Mouse (Mus musculus) limb, embryonic 15.5 days (tissue): ENCODE measurements at regions not wholly inside any gene's neighbourhood (a gene's known extent, or its start where the extent isn't known, plus 50 kb on each side); places are given as distances from the start of the nearest gene placed in this dataset.

Experiments used
- ATAC-seq: fragments of 200-750 bp; cut with Nextera tagmentation; 2 replicates; pipeline ENCODE4 v1.8.0; 2017; ENCODE audit warnings: low read depth, moderate TSS enrichment; ENCODE audit not compliant: insufficient number of reproducible peaks, low FRiP score, low TSS enrichment
- H3K27ac ChIP-seq: fragments of 300-500 bp; sonication (generic); 2 replicates; pipeline ENCODE4 v1.5.1; 2015; ENCODE audit warnings: moderate library complexity, mild to moderate bottlenecking, inconsistent platforms
- H3K27me3 ChIP-seq: fragments of 300-500 bp; sonication (generic); 2 replicates; pipeline ENCODE4 v1.6.1; 2015; ENCODE audit warnings: inconsistent platforms
- H3K36me3 ChIP-seq: fragments of 300-500 bp; sonication (generic); 2 replicates; pipeline ENCODE4 v1.6.1; 2015; ENCODE audit warnings: inconsistent platforms
- H3K4me1 ChIP-seq: fragments of 300-500 bp; sonication (generic); 2 replicates; pipeline ENCODE4 v1.6.1; 2015; ENCODE audit warnings: inconsistent platforms
- H3K4me2 ChIP-seq: fragments of 300-500 bp; sonication (generic); 2 replicates; pipeline ENCODE4 v1.6.1; 2015; ENCODE audit warnings: mild to moderate bottlenecking, inconsistent platforms
- H3K4me3 ChIP-seq: fragments of 300-500 bp; sonication (generic); 2 replicates; pipeline ENCODE4 v1.5.1; 2015; ENCODE audit warnings: mild to moderate bottlenecking, inconsistent platforms
- H3K9ac ChIP-seq: fragments of 300-500 bp; sonication (generic); 2 replicates; pipeline ENCODE4 v1.6.1; 2015; ENCODE audit warnings: inconsistent platforms
- H3K9me3 ChIP-seq: fragments of 300-500 bp; sonication (generic); 2 replicates; pipeline ENCODE4 v1.6.1; 2016; ENCODE audit warnings: inconsistent platforms
- WGBS: fragments of 180-500 bp; shearing (Covaris S2); methylation state at CpG from one replicate; pipeline ENCODE4 v1.1.7; 2015; 5-methylcytosine and 5-hydroxymethylcytosine counted together

- ATAC-seq, result no peak
- 58% methylated on average over 1 of the region's 1 CpGs for WGBS
- Histone ChIP-seq H3K9ac (no peak overlapping the region), H3K27ac (no peak overlapping the region), H3K27me3 (no peaks in the 10 kb centered on the region), H3K4me2 (no peak overlapping the region), H3K9me3 (no peaks in the 10 kb centered on the region), H3K36me3 (no peaks in the 10 kb centered on the region), H3K4me3 (no peak overlapping the region), H3K4me1 (no peaks in the 10 kb centered on the region)
Observed at GRCm38 (mm10) chr12:47263408-47263807, 444.7 kb upstream of the Nova1 start.

- Histone ChIP-seq H3K9me3 (no peaks in the 10 kb centered on the region), H3K27me3 (no peaks in the 10 kb centered on the region), H3K4me1 (no peaks in the 10 kb centered on the region), H3K4me3 (no peak overlapping the region), H3K27ac (no peak overlapping the region), H3K4me2 (no peak overlapping the region), H3K36me3 (no peaks in the 10 kb centered on the region), H3K9ac (no peak overlapping the region)
- no peak for ATAC-seq
Observed at GRCm38 (mm10) chr12:47252306-47252705, 433.6 kb upstream of the Nova1 start.

- no peaks in the 10 kb centered on the region for H3K27me3 ChIP-seq
- WGBS, result 45% methylated on average over 3 of the region's 3 CpGs
- 0 out of 2 replicates have a peak, but pooled peaks have one; percentile 65 for ATAC-seq
- H3K27ac ChIP-seq, result no peak overlapping the region
- no peaks in the 10 kb centered on the region for H3K9me3 ChIP-seq
- no peak overlapping the region for H3K9ac ChIP-seq
- no peak overlapping the region for H3K4me2 ChIP-seq
- H3K4me1 ChIP-seq, result no peaks in the 10 kb centered on the region
- no peaks in the 10 kb centered on the region for H3K36me3 ChIP-seq
- no peak overlapping the region for H3K4me3 ChIP-seq
Observed at GRCm38 (mm10) chr12:47243623-47244514, 425.1 kb upstream of the Nova1 start.

GRCm38 (mm10) chr12:47220016-47220415 lies 401.3 kb upstream of the Nova1 start:
- Histone ChIP-seq H3K27ac (no peak overlapping the region), H3K9ac (no peak overlapping the region), H3K4me2 (no peak overlapping the region), H3K4me3 (no peak overlapping the region), H3K9me3 (no peaks in the 10 kb centered on the region), H3K27me3 (no peaks in the 10 kb centered on the region), H3K4me1 (no peaks in the 10 kb centered on the region), H3K36me3 (no peaks in the 10 kb centered on the region)
- no peak for ATAC-seq
- WGBS, result 34% methylated on average over 4 of the region's 4 CpGs

- Histone ChIP-seq H3K36me3 (no peaks in the 10 kb centered on the region), H3K4me1 (no peaks in the 10 kb centered on the region), H3K9ac (no peak overlapping the region), H3K4me2 (no peak overlapping the region), H3K9me3 (no peaks in the 10 kb centered on the region), H3K4me3 (no peak overlapping the region), H3K27me3 (no peaks in the 10 kb centered on the region), H3K27ac (no peak overlapping the region)
- no peak for ATAC-seq
- WGBS, result 15% methylated on average over 2 of the region's 2 CpGs
Observed at GRCm38 (mm10) chr12:47219340-47219739, 400.6 kb upstream of the Nova1 start.

- Histone ChIP-seq H3K4me2 (no peak overlapping the region), H3K9me3 (no peaks in the 10 kb centered on the region), H3K36me3 (no peaks in the 10 kb centered on the region), H3K4me1 (no peaks in the 10 kb centered on the region), H3K27me3 (no peaks in the 10 kb centered on the region), H3K4me3 (no peak overlapping the region), H3K27ac (no peak overlapping the region), H3K9ac (no peak overlapping the region)
- 80% methylated on average over 4 of the region's 4 CpGs for WGBS
- ATAC-seq, result no peak
Observed at GRCm38 (mm10) chr12:47211417-47212104, 392.8 kb upstream of the Nova1 start.

GRCm38 (mm10) chr12:47202936-47203335 lies 384.2 kb upstream of the Nova1 start:
- Histone ChIP-seq H3K27me3 (no peaks in the 10 kb centered on the region), H3K4me3 (no peak overlapping the region), H3K4me2 (no peak overlapping the region), H3K36me3 (no peaks in the 10 kb centered on the region), H3K4me1 (no peaks in the 10 kb centered on the region), H3K9me3 (no peaks in the 10 kb centered on the region), H3K9ac (no peak overlapping the region), H3K27ac (no peak overlapping the region)
- WGBS, result 63% methylated on average over 1 of the region's 1 CpGs
- ATAC-seq, result no peak

- Histone ChIP-seq H3K4me1 (no peaks in the 10 kb centered on the region), H3K4me2 (no peak overlapping the region), H3K36me3 (no peaks in the 10 kb centered on the region), H3K4me3 (no peak overlapping the region), H3K9ac (no peak overlapping the region), H3K9me3 (no peaks in the 10 kb centered on the region), H3K27ac (no peak overlapping the region), H3K27me3 (no peaks in the 10 kb centered on the region)
- no peak for ATAC-seq
- 44% methylated on average over 6 of the region's 6 CpGs for WGBS
Observed at GRCm38 (mm10) chr12:47198609-47199008, 379.9 kb upstream of the Nova1 start.

GRCm38 (mm10) chr12:47164736-47165135 lies 346.0 kb upstream of the Nova1 start:
- no peaks in the 10 kb centered on the region for H3K36me3 ChIP-seq
- H3K9ac ChIP-seq, result no peak overlapping the region
- 63% methylated on average over 8 of the region's 8 CpGs for WGBS
- peaks cover 5% of the 10 kb centered on the region; the same call in 1 of the 2 replicates for H3K4me1 ChIP-seq
- no peaks in the 10 kb centered on the region for H3K9me3 ChIP-seq
- no peak for ATAC-seq
- H3K4me3 ChIP-seq, result no peak overlapping the region
- peak overlapping the region; percentile 25 for H3K4me2 ChIP-seq
- no peaks in the 10 kb centered on the region for H3K27me3 ChIP-seq
- no peak overlapping the region for H3K27ac ChIP-seq

GRCm38 (mm10) chr12:47164031-47164717 lies 345.4 kb upstream of the Nova1 start:
- H3K4me2 ChIP-seq, result peak overlapping the region; percentile 25
- H3K27ac ChIP-seq, result no peak overlapping the region
- no peak overlapping the region; the same call in 1 of the 2 replicates for H3K4me3 ChIP-seq
- H3K9ac ChIP-seq, result no peak overlapping the region
- no peak for ATAC-seq
- peaks cover 5% of the 10 kb centered on the region; the same call in 1 of the 2 replicates for H3K4me1 ChIP-seq
- no peaks in the 10 kb centered on the region for H3K27me3 ChIP-seq
- H3K36me3 ChIP-seq, result no peaks in the 10 kb centered on the region
- no peaks in the 10 kb centered on the region for H3K9me3 ChIP-seq
- WGBS, result 24% methylated on average over 15 of the region's 15 CpGs

- no peak for ATAC-seq
- no peaks in the 10 kb centered on the region for H3K9me3 ChIP-seq
- H3K9ac ChIP-seq, result no peak overlapping the region
- no peak overlapping the region for H3K27ac ChIP-seq
- H3K27me3 ChIP-seq, result no peaks in the 10 kb centered on the region
- no peak overlapping the region for H3K4me3 ChIP-seq
- H3K4me2 ChIP-seq, result no peak overlapping the region
- H3K36me3 ChIP-seq, result no peaks in the 10 kb centered on the region
- peaks cover 5% of the 10 kb centered on the region; the same call in 1 of the 2 replicates for H3K4me1 ChIP-seq
- 41% methylated on average over 1 of the region's 1 CpGs for WGBS
Observed at GRCm38 (mm10) chr12:47163171-47163570, 344.4 kb upstream of the Nova1 start.
